19 mouse cellular contexts compared by ENCODE assay signal in genomic region chr1:168975037-168975698, GRCm38 (mm10).
DNase-seq lines count a peak whose midpoint lies in the region; ATAC-seq and TF ChIP-seq lines count a peak whose summit lies in the region.
"Had no signal": no experiment of that assay in that cellular context is flagged by ENCODE, and none has a peak within 500 bp of the region (broad histone marks: within the 10 kb centered on the region; RNA-seq: fewer than 3 reads in every experiment).

No protein-coding gene starts in this region.

- H3K9ac ChIP-seq in hindbrain, postnatal 0 days (replicated peaks; ENCODE audit: low read length) = no peak overlapping the region
- H3K9ac ChIP-seq in hindbrain, embryonic 14.5 days = no peak overlapping the region
- H3K9ac ChIP-seq in limb, embryonic 13.5 days = no peak overlapping the region
- H3K9ac ChIP-seq in forebrain, embryonic 13.5 days = no peak overlapping the region
- H3K9ac ChIP-seq: embryonic facial prominence, embryonic 15.5 days; forebrain, embryonic 12.5 days; liver, embryonic 13.5 days had no signal

- no peaks in the 10 kb centered on the region for H3K9me3 ChIP-seq in hindbrain, postnatal 0 days (ENCODE audit: low read length)
- H3K9me3 ChIP-seq in hindbrain, embryonic 14.5 days (ENCODE audit: control insufficient read depth, low read length) = 0 out of 2 replicates have a peak, but pooled peaks cover 7% of the 10 kb centered on the region
- peaks cover 5% of the 10 kb centered on the region; the same call in 1 of the 2 replicates for H3K9me3 ChIP-seq in limb, embryonic 13.5 days
- no peaks in the 10 kb centered on the region for H3K9me3 ChIP-seq in limb, embryonic 10.5 days (replicated peaks)
- H3K9me3 ChIP-seq in embryonic facial prominence, embryonic 10.5 days = no peaks in the 10 kb centered on the region
- H3K9me3 ChIP-seq in forebrain, embryonic 13.5 days (replicated peaks) = no peaks in the 10 kb centered on the region
- H3K9me3 ChIP-seq: embryonic facial prominence, embryonic 15.5 days; forebrain, embryonic 12.5 days; liver, embryonic 13.5 days had no signal

- H3K36me3 ChIP-seq in hindbrain, postnatal 0 days (ENCODE audit: insufficient read depth, low read length) = no peaks in the 10 kb centered on the region
- H3K36me3 ChIP-seq in hindbrain, embryonic 14.5 days (replicated peaks; ENCODE audit: control insufficient read depth, insufficient read depth) = no peaks in the 10 kb centered on the region
- H3K36me3 ChIP-seq in limb, embryonic 13.5 days = no peaks in the 10 kb centered on the region
- no peaks in the 10 kb centered on the region for H3K36me3 ChIP-seq in limb, embryonic 10.5 days
- no peaks in the 10 kb centered on the region for H3K36me3 ChIP-seq in embryonic facial prominence, embryonic 10.5 days (replicated peaks)
- no peaks in the 10 kb centered on the region for H3K36me3 ChIP-seq in forebrain, embryonic 13.5 days (ENCODE audit: poor library complexity, severe bottlenecking)
- H3K36me3 ChIP-seq: embryonic facial prominence, embryonic 15.5 days; forebrain, embryonic 12.5 days; liver, embryonic 13.5 days had no signal

- WGBS in hindbrain, postnatal 0 days = 62% methylated on average over 8 of the region's 8 CpGs
- 64% methylated on average over 8 of the region's 8 CpGs for WGBS in hindbrain, embryonic 14.5 days
- 55% methylated on average over 8 of the region's 8 CpGs for WGBS in limb, embryonic 13.5 days
- WGBS in limb, embryonic 10.5 days = 87% methylated on average over 8 of the region's 8 CpGs
- WGBS in embryonic facial prominence, embryonic 10.5 days = 72% methylated on average over 8 of the region's 8 CpGs
- 90% methylated on average over 8 of the region's 8 CpGs for WGBS in forebrain, embryonic 13.5 days

- no peak overlapping the region for H3K4me2 ChIP-seq in hindbrain, postnatal 0 days (ENCODE audit: low read depth, low read length)
- no peak overlapping the region for H3K4me2 ChIP-seq in hindbrain, embryonic 14.5 days (replicated peaks)
- no peak overlapping the region for H3K4me2 ChIP-seq in limb, embryonic 13.5 days (replicated peaks)
- no peak overlapping the region for H3K4me2 ChIP-seq in forebrain, embryonic 13.5 days
- H3K4me2 ChIP-seq: embryonic facial prominence, embryonic 15.5 days; forebrain, embryonic 12.5 days; liver, embryonic 13.5 days had no signal

- H3K27me3 ChIP-seq in hindbrain, postnatal 0 days (ENCODE audit: insufficient read depth, low read length) = no peaks in the 10 kb centered on the region
- no peaks in the 10 kb centered on the region for H3K27me3 ChIP-seq in hindbrain, embryonic 14.5 days (ENCODE audit: control insufficient read depth, insufficient read depth, low read length)
- H3K27me3 ChIP-seq in limb, embryonic 13.5 days = no peaks in the 10 kb centered on the region
- no peaks in the 10 kb centered on the region for H3K27me3 ChIP-seq in limb, embryonic 10.5 days (ENCODE audit: low read depth, poor library complexity, severe bottlenecking)
- no peaks in the 10 kb centered on the region for H3K27me3 ChIP-seq in embryonic facial prominence, embryonic 10.5 days (replicated peaks; ENCODE audit: low read depth, poor library complexity, severe bottlenecking)
- H3K27me3 ChIP-seq in forebrain, embryonic 13.5 days = no peaks in the 10 kb centered on the region
- H3K27me3 ChIP-seq: CH12.LX; embryonic facial prominence, embryonic 15.5 days; forebrain, embryonic 12.5 days; liver, embryonic 13.5 days had no signal

- H3K27ac ChIP-seq in hindbrain, postnatal 0 days = no peak overlapping the region
- no peak overlapping the region for H3K27ac ChIP-seq in hindbrain, embryonic 14.5 days
- no peak overlapping the region for H3K27ac ChIP-seq in limb, embryonic 13.5 days
- H3K27ac ChIP-seq in limb, embryonic 10.5 days = no peak overlapping the region
- no peak overlapping the region for H3K27ac ChIP-seq in embryonic facial prominence, embryonic 10.5 days (replicated peaks)
- H3K27ac ChIP-seq in forebrain, embryonic 13.5 days = no peak overlapping the region
- H3K27ac ChIP-seq: embryonic facial prominence, embryonic 15.5 days; forebrain, embryonic 12.5 days; liver, embryonic 13.5 days had no signal

- H3K4me1 ChIP-seq in hindbrain, postnatal 0 days (ENCODE audit: insufficient read depth, low read length) = no peaks in the 10 kb centered on the region
- no peaks in the 10 kb centered on the region for H3K4me1 ChIP-seq in hindbrain, embryonic 14.5 days (replicated peaks; ENCODE audit: control insufficient read depth, insufficient read depth, low read length)
- no peaks in the 10 kb centered on the region for H3K4me1 ChIP-seq in limb, embryonic 13.5 days
- H3K4me1 ChIP-seq in limb, embryonic 10.5 days = peaks cover 9% of the 10 kb centered on the region
- H3K4me1 ChIP-seq in embryonic facial prominence, embryonic 10.5 days = peaks cover 12% of the 10 kb centered on the region
- no peaks in the 10 kb centered on the region for H3K4me1 ChIP-seq in forebrain, embryonic 13.5 days
- H3K4me1 ChIP-seq: embryonic facial prominence, embryonic 15.5 days; forebrain, embryonic 12.5 days; liver, embryonic 13.5 days had no signal

- no peak for TF ChIP-seq CTCF in hindbrain, postnatal 0 days (IDR thresholded peaks at IDR 0.05; ENCODE audit: low read depth)

- peak; percentile 56; the same call in 1 of the 2 replicates for ATAC-seq in hindbrain, postnatal 0 days
- no peak for ATAC-seq in hindbrain, embryonic 14.5 days (ENCODE audit: low FRiP score)
- peak; percentile 19; the same call in 1 of the 2 replicates for ATAC-seq in limb, embryonic 13.5 days (ENCODE audit: low FRiP score, low read depth)
- ATAC-seq in forebrain, embryonic 13.5 days = no peak
- ATAC-seq: intestine, embryonic 16.5 days had no signal

- H3K4me3 ChIP-seq in hindbrain, postnatal 0 days (ENCODE audit: low read length) = no peak overlapping the region
- no peak overlapping the region for H3K4me3 ChIP-seq in hindbrain, embryonic 14.5 days (replicated peaks; ENCODE audit: low read length)
- no peak overlapping the region for H3K4me3 ChIP-seq in limb, embryonic 13.5 days
- H3K4me3 ChIP-seq in limb, embryonic 10.5 days = no peak overlapping the region
- no peak overlapping the region for H3K4me3 ChIP-seq in embryonic facial prominence, embryonic 10.5 days
- H3K4me3 ChIP-seq in forebrain, embryonic 13.5 days = no peak overlapping the region
- H3K4me3 ChIP-seq: embryonic facial prominence, embryonic 15.5 days; forebrain, embryonic 12.5 days; liver, embryonic 13.5 days had no signal

- no peak for DNase-seq in hindbrain, postnatal 0 days (ENCODE audit: low spot score)
- DNase-seq in hindbrain, embryonic 14.5 days (ENCODE audit: low spot score) = no peak
- DNase-seq in limb, embryonic 10.5 days (ENCODE audit: low spot score) = no peak
- DNase-seq in embryonic facial prominence, embryonic 10.5 days (ENCODE audit: low spot score) = peak; percentile 19
- peak; percentile 38 to 46 for DNase-seq in kidney, postnatal 4 days
- DNase-seq in MN1 (ENCODE audit: low spot score) = no peak
- DNase-seq: cerebellum, postnatal 36 days; heart, postnatal 10 days; liver, embryonic 13.5 days; lung, postnatal 10 days; right cerebral cortex, adult 18-20 months; spleen, adult 18-20 months; thymus, postnatal 25 days had no signal

Comparison
In these comparisons a context has a peak if more than half of its experiments do, and no peak if none do; other contexts are left out.
1. ATAC-seq: peak in hindbrain, postnatal 0 days (single experiment) and limb, embryonic 13.5 days (single experiment); none in hindbrain, embryonic 14.5 days (single experiment) and forebrain, embryonic 13.5 days (single experiment).
2. DNase-seq: peak in embryonic facial prominence, embryonic 10.5 days (single experiment) and kidney, postnatal 4 days (2 of 2); none in hindbrain, postnatal 0 days (single experiment), hindbrain, embryonic 14.5 days (single experiment), limb, embryonic 10.5 days (single experiment) and MN1 (single experiment).